Mouse (Mus musculus): ENCODE results near the gene Krt31.

GRCm38 (mm10) chr11:100073873-100074272 lies 23.5 kb upstream of the Krt31 start:
- no peak for TF ChIP-seq CTCF (IDR thresholded peaks at IDR 0.05; ENCODE audit: control insufficient read depth, insufficient read depth, insufficient read length)
- TF ChIP-seq CEBPB (IDR thresholded peaks at IDR 0.05; ENCODE audit: low read depth): no peak
- no peak for TF ChIP-seq MAX (IDR thresholded peaks at IDR 0.05)
- no peak for TF ChIP-seq USF1 (IDR thresholded peaks at IDR 0.05; ENCODE audit: low read depth)
- no peak for TF ChIP-seq FOSL1 (IDR thresholded peaks at IDR 0.05; ENCODE audit: insufficient read depth, low read length, poor library complexity, severe bottlenecking)

Measured in C2C12 (cell line).